Mouse (Mus musculus) heart, postnatal 14 days (tissue): ENCODE measurements around the gene Asic3. TPM values are rescaled to one million over a fixed set of nuclear protein-coding genes. Genes with fewer than 3 reads are reported as not detected.

Source experiments
- DNase-seq, 2 experiments: peaks; one replicate each; pipeline ENCODE4 v3.0.0; 2021 to 2022
- intact Hi-C: fragments of 180-260 bp; cut with DNase I; formaldehyde crosslinking; loops from one replicate; pipeline ENCODE4 v1.15.1; 2025
- total RNA-seq, 2 experiments: library from RNA; stranded (reverse); gene quantifications; 2 replicates each; pipeline ENCODE4 v1.2.3; 2021

The Asic3 gene
- total RNA-seq, 2 experiments from 2014 or later = 0.39 TPM; not detected in 1

- no peak for DNase-seq
- intact Hi-C loops = no loop called here
Observed at GRCm38 (mm10) chr5:24412063-24412462, 1.1 kb upstream of the Asic3 start.

GRCm38 (mm10) chr5:24413938-24414337 lies 746 bp downstream of the Asic3 start:
- DNase-seq = no peak
- intact Hi-C loops = no loop called here

- DNase-seq = peak; percentile 59 to 78
- intact Hi-C loops = loop anchor here (2.0 to 5.0 kb wide), 2 partner anchors 36 to 55 kb away; partner anchors contain the start of gene Agap3
Observed at GRCm38 (mm10) chr5:24416222-24416736, 3.1 kb downstream of the Asic3 start.

- intact Hi-C loops = loop anchor here (2.0 to 5.0 kb wide), 2 partner anchors 35 to 53 kb away; partner anchors contain the start of gene Agap3
- no peak for DNase-seq
Observed at GRCm38 (mm10) chr5:24417587-24417986, 4.4 kb downstream of the Asic3 start.

- intact Hi-C loops = no loop called here
- no peak for DNase-seq
Observed at GRCm38 (mm10) chr5:24420381-24420780, 7.2 kb downstream of the Asic3 start.

- intact Hi-C loops = loop anchor here (2.0 kb wide), 2 partner anchors 25 to 47 kb away; no protein-coding TSS in a partner anchor
- DNase-seq = peak; percentile 95 to 98
Observed at GRCm38 (mm10) chr5:24423129-24424003, 10.2 kb downstream of the Asic3 start, which contains the start of the genes Cdk5 and Slc4a2. Gene Cdk5, minus strand, starts transcription at chr5:24423530. Gene Slc4a2, plus strand, starts transcription at chr5:24423837.

GRCm38 (mm10) chr5:24424004-24424781 lies 11.0 kb downstream of the Asic3 start:
- intact Hi-C loops = loop anchor here (2.0 kb wide), 1 partner anchor 47 kb away; no protein-coding TSS in a partner anchor
- no peak for DNase-seq

- intact Hi-C loops = loop anchor here (2.0 kb wide), 1 partner anchor 46 kb away; no protein-coding TSS in a partner anchor
- DNase-seq = peak; percentile 89 to 93
Observed at GRCm38 (mm10) chr5:24424861-24425411, 11.7 kb downstream of the Asic3 start.

- no peak for DNase-seq
- intact Hi-C loops = loop anchor here (2.0 kb wide), 2 partner anchors 17 to 45 kb away; no protein-coding TSS in a partner anchor
Observed at GRCm38 (mm10) chr5:24425421-24426036, 12.3 kb downstream of the Asic3 start.

GRCm38 (mm10) chr5:24426037-24426432 lies 12.8 kb downstream of the Asic3 start:
- DNase-seq = peak in 1 of 2 experiments; percentile 25
- intact Hi-C loops = loop anchor here (2.0 kb wide), 1 partner anchor 17 kb away; no protein-coding TSS in a partner anchor

- intact Hi-C loops = loop anchor here (2.0 kb wide), 1 partner anchor 16 kb away; no protein-coding TSS in a partner anchor
Observed at GRCm38 (mm10) chr5:24426556-24427284, 13.5 kb downstream of the Asic3 start.

GRCm38 (mm10) chr5:24427285-24427633 lies 14.1 kb downstream of the Asic3 start:
- intact Hi-C loops = loop anchor here (2.0 kb wide), 1 partner anchor 16 kb away; no protein-coding TSS in a partner anchor
- no peak for DNase-seq

More at GRCm38 (mm10) chr5:24426556-24427284, 13.5 kb downstream of the Asic3 start:
- no peak for DNase-seq

- no peak for DNase-seq
- intact Hi-C loops = loop anchor here (2.0 kb wide), 1 partner anchor 15 kb away; no protein-coding TSS in a partner anchor
Observed at GRCm38 (mm10) chr5:24427981-24428402, 14.8 kb downstream of the Asic3 start.

GRCm38 (mm10) chr5:24428596-24428995 lies 15.4 kb downstream of the Asic3 start:
- intact Hi-C loops = no loop called here
- no peak for DNase-seq

GRCm38 (mm10) chr5:24433993-24434392 lies 20.8 kb downstream of the Asic3 start:
- no peak for DNase-seq
- intact Hi-C loops = no loop called here

- intact Hi-C loops = no loop called here
- DNase-seq = no peak
Observed at GRCm38 (mm10) chr5:24441187-24441586, 28.0 kb downstream of the Asic3 start.

GRCm38 (mm10) chr5:24442029-24442428 lies 28.8 kb downstream of the Asic3 start:
- DNase-seq = no peak
- intact Hi-C loops = loop anchor here (2.0 kb wide), 1 partner anchor 15 kb away; no protein-coding TSS in a partner anchor

- DNase-seq = no peak
- intact Hi-C loops = loop anchor here (2.0 kb wide), 1 partner anchor 16 kb away; no protein-coding TSS in a partner anchor
Observed at GRCm38 (mm10) chr5:24443204-24443603, 30.0 kb downstream of the Asic3 start.

GRCm38 (mm10) chr5:24443927-24444326 lies 30.7 kb downstream of the Asic3 start:
- intact Hi-C loops = loop anchor here (2.0 kb wide), 1 partner anchor 17 kb away; no protein-coding TSS in a partner anchor
- DNase-seq = no peak
